Mouse (Mus musculus) forebrain, embryonic 11.5 days (tissue): ENCODE measurements around the gene Naaladl1. TPM values are rescaled to one million over a fixed set of nuclear protein-coding genes. Genes with fewer than 3 reads are reported as not detected.
"Not testable (repeated sequence)": the region's sequence is repeated elsewhere in the genome, so short reads cannot be mapped to it uniquely, and the experiment has no call there.

Experiments
- ATAC-seq: fragments of 200-750 bp; cut with Nextera tagmentation; replicated peaks from 2 replicates; pipeline ENCODE4 v1.8.0; 2017; ENCODE audit warnings: moderate TSS enrichment; ENCODE audit not compliant: low FRiP score
- DNase-seq: peaks from one replicate; pipeline ENCODE4 v3.0.0-alpha.2; 2017; ENCODE audit warnings: low spot score
- H3K27ac ChIP-seq: fragments of 300-500 bp; sonication (generic); 2 replicates; pipeline ENCODE4 v1.5.1; 2014; ENCODE audit warnings: low read depth, low read length
- H3K27me3 ChIP-seq: fragments of 300-500 bp; sonication (generic); 2 replicates; pipeline ENCODE4 v1.6.1; 2014; ENCODE audit warnings: mild to moderate bottlenecking, low read length, mixed read lengths; ENCODE audit not compliant: control insufficient read depth, insufficient read depth
- H3K36me3 ChIP-seq: fragments of 300-500 bp; sonication (generic); 2 replicates; pipeline ENCODE4 v1.6.1; 2014; ENCODE audit warnings: mild to moderate bottlenecking, low read length, moderate library complexity, mixed read lengths; ENCODE audit not compliant: control insufficient read depth, insufficient read depth
- H3K4me1 ChIP-seq: fragments of 300-500 bp; sonication (generic); replicated peaks from 2 replicates; pipeline ENCODE4 v1.6.1; 2014; ENCODE audit warnings: low read length, mixed read lengths; ENCODE audit not compliant: control insufficient read depth, insufficient read depth
- H3K4me2 ChIP-seq: fragments of 300-500 bp; sonication (generic); 2 replicates; pipeline ENCODE4 v1.6.1; 2014; ENCODE audit warnings: low read depth, mild to moderate bottlenecking, low read length, moderate library complexity, mixed read lengths; ENCODE audit not compliant: severe bottlenecking
- H3K4me3 ChIP-seq: fragments of 300-500 bp; sonication (generic); 2 replicates; pipeline ENCODE4 v1.5.1; 2014; ENCODE audit warnings: low read depth, low read length
- H3K9ac ChIP-seq: fragments of 300-500 bp; sonication (generic); 2 replicates; pipeline ENCODE4 v1.6.1; 2014; ENCODE audit warnings: low read length
- H3K9me3 ChIP-seq: fragments of 300-500 bp; sonication (generic); 2 replicates; pipeline ENCODE4 v1.6.1; 2016; ENCODE audit warnings: low read length, mixed read lengths; ENCODE audit not compliant: control insufficient read depth
- WGBS: fragments of 180-500 bp; shearing (Covaris S2); extraction: QIAGEN DNeasy Blood & Tissue Kit; methylation state at CpG from one replicate; pipeline ENCODE4 v1.1.7; 2014; 5-methylcytosine and 5-hydroxymethylcytosine counted together
- polyA plus RNA-seq: library from polyadenylated mRNA; unstranded; fragments of >200 nt; fragmentation: Nextera tagmentation; extraction: Ambion mirVana; gene quantifications from 2 replicates; pipeline ENCODE4 v1.2.1, GENCODE M21; 2014

Naaladl1 gene
- polyA plus RNA-seq, 1 experiment from 2014 or later = 1.0 TPM

DNA sequence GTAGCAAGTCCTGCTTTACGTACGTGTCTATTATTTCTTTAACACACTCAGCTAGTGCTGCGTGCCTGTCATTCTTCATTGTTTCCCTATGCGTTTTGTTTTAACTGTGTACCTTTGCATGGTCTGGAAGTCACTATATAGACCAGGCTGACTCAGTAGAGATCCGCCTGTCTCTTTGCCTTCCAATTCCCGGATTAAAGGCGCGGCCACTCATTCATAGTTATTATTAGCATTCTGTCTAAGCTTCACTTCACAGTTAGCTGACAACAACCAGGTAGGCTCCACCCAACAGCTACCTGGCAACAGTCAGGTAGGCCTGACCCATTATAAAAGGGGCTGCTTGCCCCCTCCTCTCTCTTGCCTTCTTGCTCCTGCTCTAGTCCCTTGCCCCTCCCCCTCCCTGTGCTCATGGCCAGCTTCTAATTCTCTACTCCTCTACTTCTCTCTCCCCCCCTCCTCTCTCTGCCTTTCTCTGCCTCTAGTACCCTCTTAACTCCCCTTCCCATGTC, 13.1 kb downstream of the Naaladl1 start:
- no peaks in the 10 kb centered on the region for H3K9me3 ChIP-seq
- no peaks in the 10 kb centered on the region for H3K27me3 ChIP-seq
- 0 out of 2 replicates have a peak, but pooled peaks cover 2% of the 10 kb centered on the region for H3K4me1 ChIP-seq
- H3K4me2 ChIP-seq = peak overlapping the region; percentile 86
- 2% methylated on average over 8 of the region's 8 CpGs for WGBS
- ATAC-seq = no peak; the same call in 1 of the 2 replicates
- DNase-seq = peak; percentile 62
- peak overlapping the region; percentile 88 for H3K4me3 ChIP-seq
- peak overlapping the region; percentile 94 for H3K9ac ChIP-seq
- H3K27ac ChIP-seq = peak overlapping the region; percentile 96
- H3K36me3 ChIP-seq = peaks cover 8% of the 10 kb centered on the region

DNA sequence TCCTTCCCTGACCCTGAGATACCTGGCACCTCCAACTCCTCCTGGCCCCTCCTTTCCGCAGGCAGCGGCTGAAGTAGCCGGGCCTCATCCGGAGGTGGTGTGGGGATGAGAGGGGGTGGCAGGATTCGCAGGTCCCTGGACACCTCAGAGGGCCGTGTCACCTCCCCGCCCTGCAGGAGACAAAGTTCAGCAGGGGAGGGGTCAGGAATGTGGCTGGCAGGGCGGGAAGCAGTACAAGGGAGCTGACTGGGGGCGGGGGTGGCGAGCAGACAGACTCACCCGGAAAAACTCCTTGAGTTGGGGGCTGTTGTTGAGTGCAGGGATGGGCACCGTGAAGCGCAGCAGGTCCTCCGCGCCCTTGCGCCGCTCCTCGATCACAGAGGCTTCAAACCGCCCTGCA, 16.2 kb downstream of the Naaladl1 start:
- WGBS = 38% methylated on average over 19 of the region's 19 CpGs
- Histone ChIP-seq H3K9me3 (no peaks in the 10 kb centered on the region), H3K36me3 (no peaks in the 10 kb centered on the region), H3K27me3 (no peaks in the 10 kb centered on the region), H3K4me2 (no peak overlapping the region), H3K27ac (no peak overlapping the region), H3K4me1 (peaks cover under 1% of the 10 kb centered on the region; the same call in 1 of the 2 replicates), H3K4me3 (no peak overlapping the region), H3K9ac (no peak overlapping the region)
- ATAC-seq (no peak), DNase-seq (no peak)

GRCm38 (mm10) chr19:6123330-6123729, 17.7 kb downstream of the Naaladl1 start:
- WGBS = 70% methylated on average over 8 of the region's 8 CpGs

DNA sequence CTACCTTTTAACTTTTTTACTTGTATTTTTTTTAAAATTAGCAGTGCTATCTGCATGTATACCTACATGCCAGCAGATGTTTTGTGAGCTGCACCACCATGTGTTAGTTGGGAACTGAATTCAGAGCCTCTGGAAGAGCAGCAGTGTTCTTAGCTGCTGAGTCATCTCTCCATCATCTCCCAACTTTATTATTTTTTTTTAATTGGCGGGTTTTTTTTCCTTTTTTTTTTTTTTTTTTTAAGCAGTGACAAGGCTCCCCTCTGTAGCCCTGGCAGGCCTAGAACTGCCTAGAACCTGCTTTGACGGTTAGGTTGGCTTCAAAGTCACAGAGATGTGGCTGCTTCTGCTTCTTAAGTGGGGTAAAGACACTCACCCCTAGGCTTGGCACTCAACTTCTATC, 19.3 kb downstream of the Naaladl1 start:
- 74% methylated on average over 2 of the region's 2 CpGs for WGBS
- ATAC-seq = no peak
- no peaks in the 10 kb centered on the region for H3K9me3 ChIP-seq

More at GRCm38 (mm10) chr19:6123330-6123729, 17.7 kb downstream of the Naaladl1 start:
- no peaks in the 10 kb centered on the region for H3K36me3 ChIP-seq
- no peaks in the 10 kb centered on the region for H3K27me3 ChIP-seq
- H3K9me3 ChIP-seq = no peaks in the 10 kb centered on the region
- ATAC-seq (no peak), DNase-seq (no peak)
- no peaks in the 10 kb centered on the region; the same call in 1 of the 2 replicates for H3K4me1 ChIP-seq
- H3K27ac ChIP-seq = no peak overlapping the region
- H3K9ac ChIP-seq = no peak overlapping the region; the same call in 1 of the 2 replicates
- no peak overlapping the region for H3K4me2 ChIP-seq
- no peak overlapping the region for H3K4me3 ChIP-seq

DNA sequence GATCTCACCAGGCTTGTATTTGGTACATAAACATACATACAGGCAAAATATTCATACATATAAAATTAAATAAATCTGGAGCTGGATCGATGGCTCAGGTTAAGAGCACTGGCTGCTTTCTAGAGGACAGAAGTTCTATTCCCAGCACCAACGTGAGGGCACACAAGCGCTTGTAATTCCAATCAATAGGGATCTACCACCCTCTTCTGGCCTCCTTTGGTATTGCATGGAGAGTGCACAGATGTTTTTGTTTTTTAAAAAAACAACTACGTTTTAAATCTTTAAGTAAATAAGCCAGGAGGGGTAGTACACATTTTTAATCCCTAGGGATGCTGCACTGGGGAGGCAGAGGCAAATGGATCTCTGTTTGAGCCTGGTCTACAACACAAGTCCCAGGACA, 20.7 kb downstream of the Naaladl1 start:
- no peak for ATAC-seq
- peak; percentile 61 for DNase-seq

More for the DNA sequence above, 19.3 kb downstream of the Naaladl1 start:
- Histone ChIP-seq H3K4me3 (no peak overlapping the region), H3K9ac (no peak overlapping the region), H3K36me3 (no peaks in the 10 kb centered on the region), H3K27ac (no peak overlapping the region), H3K4me1 (no peaks in the 10 kb centered on the region; the same call in 1 of the 2 replicates), H3K4me2 (no peak overlapping the region), H3K27me3 (no peaks in the 10 kb centered on the region)
- no peak for DNase-seq

DNA sequence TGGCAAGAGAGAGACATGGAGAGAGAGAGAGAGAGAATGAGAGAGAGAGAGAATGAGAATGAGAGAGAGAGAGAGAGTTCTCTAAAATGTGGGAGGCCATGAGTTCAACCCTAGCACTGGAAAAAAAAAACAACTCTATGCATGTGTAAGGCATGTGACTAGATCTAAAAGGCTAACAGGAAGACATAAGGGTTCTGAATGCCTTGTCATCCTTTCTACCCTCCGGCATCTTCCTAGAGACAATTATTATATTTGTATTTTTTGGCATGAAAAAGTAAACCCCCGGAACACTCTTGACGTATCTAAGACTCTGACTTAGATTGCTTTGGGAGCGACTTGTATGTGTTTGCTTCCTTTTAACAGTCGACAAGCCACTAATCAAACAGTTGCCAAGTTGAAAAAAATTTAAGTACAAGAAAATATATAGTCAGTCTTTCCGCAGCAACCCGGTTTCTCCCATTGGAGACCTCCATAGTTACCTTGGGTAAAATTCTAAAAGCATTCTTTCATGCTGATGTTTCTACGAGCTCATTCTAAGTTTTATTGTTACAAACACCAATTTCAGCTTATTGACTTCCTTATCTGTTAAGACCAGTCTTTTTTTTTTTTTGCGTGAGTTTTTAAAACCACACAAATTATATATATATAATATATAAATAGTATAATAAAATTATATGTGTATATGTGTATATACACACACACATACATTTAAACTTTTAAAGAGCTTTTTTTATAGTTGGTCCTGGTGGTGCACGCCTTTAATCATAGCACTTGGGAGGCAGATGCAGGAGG, 21.4 kb downstream of the Naaladl1 start:
- ATAC-seq = no peak
- WGBS = 76% methylated on average over 10 of the region's 10 CpGs
- Histone ChIP-seq H3K4me1 (no peaks in the 10 kb centered on the region; the same call in 1 of the 2 replicates), H3K27me3 (no peaks in the 10 kb centered on the region), H3K9ac (peak overlapping the region; percentile 66), H3K4me3 (peak overlapping the region; percentile 47), H3K4me2 (peak overlapping the region; percentile 59), H3K9me3 (no peaks in the 10 kb centered on the region), H3K36me3 (no peaks in the 10 kb centered on the region), H3K27ac (no peak overlapping the region)
- DNase-seq = no peak

More for the DNA sequence above, 20.7 kb downstream of the Naaladl1 start:
- no peak overlapping the region for H3K9ac ChIP-seq
- no peaks in the 10 kb centered on the region for H3K27me3 ChIP-seq
- no peaks in the 10 kb centered on the region; the same call in 1 of the 2 replicates for H3K4me1 ChIP-seq
- no peak overlapping the region for H3K4me2 ChIP-seq
- H3K4me3 ChIP-seq = no peak overlapping the region
- no peak overlapping the region for H3K27ac ChIP-seq
- 25% methylated on average over 4 of the region's 4 CpGs for WGBS
- no peaks in the 10 kb centered on the region for H3K9me3 ChIP-seq
- no peaks in the 10 kb centered on the region for H3K36me3 ChIP-seq

- DNase-seq = peak; percentile 92
- no peaks in the 10 kb centered on the region for H3K27me3 ChIP-seq
- peak within 1 kb of the TSS; percentile 59 for H3K4me2 ChIP-seq
- peak; percentile 87 for ATAC-seq
- peak within 1 kb of the TSS; percentile 47 for H3K4me3 ChIP-seq
- WGBS = under 1% methylated on average over 32 of the region's 32 CpGs
- H3K4me1 ChIP-seq = no peaks in the 10 kb centered on the region; the same call in 1 of the 2 replicates
- no peaks in the 10 kb centered on the region for H3K9me3 ChIP-seq
- peak within 1 kb of the TSS; percentile 55; the same call in 1 of the 2 replicates for H3K27ac ChIP-seq
- peak within 1 kb of the TSS; percentile 66 for H3K9ac ChIP-seq
- H3K36me3 ChIP-seq = no peaks in the 10 kb centered on the region
These were observed 22.3 kb downstream of the Naaladl1 start, which contains the start of gene Snx15 for GRCm38 (mm10) chr19:6127760-6128341. Gene Snx15 (minus strand): TSS chr19:6128304.

- 79% methylated on average over 7 of the region's 7 CpGs for WGBS
- not testable (repeated sequence) for H3K27ac ChIP-seq
These were observed 25.0 kb downstream of the Naaladl1 start for GRCm38 (mm10) chr19:6130414-6131128.

More at GRCm38 (mm10) chr19:6130414-6131128, 25.0 kb downstream of the Naaladl1 start:
- not testable (repeated sequence) for H3K9me3 ChIP-seq, H3K9ac ChIP-seq, DNase-seq, H3K27me3 ChIP-seq, ATAC-seq, H3K4me1 ChIP-seq, H3K36me3 ChIP-seq, H3K4me3 ChIP-seq, H3K4me2 ChIP-seq
